Mouse (Mus musculus) urinary bladder, adult 18-20 months (tissue): ENCODE data around the gene Arhgef17.

Experiments used
- DNase-seq, 2 experiments: peaks; one replicate each; pipeline ENCODE4 v3.0.0; 2022; ENCODE audit warnings: low spot score in 2 of 2, mixed read lengths in 2 of 2

Gene Arhgef17

DNA sequence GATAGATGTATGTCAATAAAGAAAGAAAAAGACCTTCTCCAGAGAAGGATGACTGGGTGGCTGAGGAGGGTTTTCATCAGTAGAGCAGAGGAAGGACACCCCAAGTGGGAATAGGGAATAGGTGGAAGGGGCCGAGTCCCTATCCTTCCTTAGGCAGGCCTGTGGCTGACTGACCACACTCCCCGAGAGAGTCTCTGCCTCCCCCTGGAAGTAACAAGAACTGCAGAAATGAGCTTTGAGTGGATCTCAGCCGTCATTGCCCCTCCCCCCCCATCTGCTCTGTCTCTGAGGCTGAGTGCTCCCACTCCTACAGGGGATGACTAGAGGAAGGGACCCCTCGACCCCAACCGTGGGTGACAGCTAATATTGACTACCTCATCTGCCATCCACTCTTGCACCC is 9.3 kb upstream of the Arhgef17 start:
- no peak for DNase-seq

DNA sequence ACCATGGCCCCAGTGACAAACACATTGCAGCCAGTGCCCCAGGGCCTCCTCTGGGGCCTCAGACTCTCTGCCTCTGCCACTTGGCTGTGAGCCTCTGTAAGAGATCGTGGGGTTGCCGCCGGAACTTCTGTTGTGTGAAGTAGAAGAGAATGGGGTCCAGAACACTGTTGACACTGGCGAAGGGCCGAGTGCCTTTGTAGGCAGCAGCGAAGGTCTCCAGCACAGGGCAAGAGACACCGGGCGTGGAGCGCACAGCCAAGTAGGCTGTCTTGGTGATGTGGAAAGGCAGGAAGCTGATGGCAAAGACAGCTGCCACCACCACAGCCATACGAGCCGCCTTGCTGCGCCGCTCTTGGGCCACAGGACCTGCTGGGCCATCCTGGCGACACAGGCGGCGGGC is 6.2 kb upstream of the Arhgef17 start:
- no peak for DNase-seq

DNA sequence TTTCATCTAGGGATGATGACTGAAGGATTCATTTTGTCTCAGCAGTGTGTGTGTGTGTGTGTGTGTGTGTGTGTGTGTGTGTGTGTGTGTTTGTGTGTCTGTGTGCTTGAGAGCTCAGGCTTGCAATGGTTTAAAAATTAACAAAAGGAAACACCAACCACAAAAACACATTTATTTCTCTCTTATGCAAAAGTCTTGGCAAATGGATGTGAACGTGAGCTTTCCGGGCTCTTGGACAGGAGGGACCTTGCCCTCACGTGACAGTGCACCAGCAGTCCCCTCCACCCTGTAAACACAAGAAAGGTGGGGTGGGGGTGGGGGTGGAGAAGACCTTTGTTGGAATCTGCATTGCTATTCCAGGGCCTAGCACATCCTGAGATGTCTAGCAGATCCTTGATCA is 5.6 kb upstream of the Arhgef17 start:
- DNase-seq = no peak

- DNase-seq = no peak
Observed at GRCm38 (mm10) chr7:100933520-100933919, 1.6 kb upstream of the Arhgef17 start.

- DNase-seq = peak; percentile 75 to 76
Observed at GRCm38 (mm10) chr7:100932481-100933007, 637 bp upstream of the Arhgef17 start.

GRCm38 (mm10) chr7:100931316-100931925 is 486 bp downstream of the Arhgef17 start:
- DNase-seq = no peak

GRCm38 (mm10) chr7:100930619-100931315 is 1.1 kb downstream of the Arhgef17 start:
- peak; percentile 45 to 50 for DNase-seq

DNA sequence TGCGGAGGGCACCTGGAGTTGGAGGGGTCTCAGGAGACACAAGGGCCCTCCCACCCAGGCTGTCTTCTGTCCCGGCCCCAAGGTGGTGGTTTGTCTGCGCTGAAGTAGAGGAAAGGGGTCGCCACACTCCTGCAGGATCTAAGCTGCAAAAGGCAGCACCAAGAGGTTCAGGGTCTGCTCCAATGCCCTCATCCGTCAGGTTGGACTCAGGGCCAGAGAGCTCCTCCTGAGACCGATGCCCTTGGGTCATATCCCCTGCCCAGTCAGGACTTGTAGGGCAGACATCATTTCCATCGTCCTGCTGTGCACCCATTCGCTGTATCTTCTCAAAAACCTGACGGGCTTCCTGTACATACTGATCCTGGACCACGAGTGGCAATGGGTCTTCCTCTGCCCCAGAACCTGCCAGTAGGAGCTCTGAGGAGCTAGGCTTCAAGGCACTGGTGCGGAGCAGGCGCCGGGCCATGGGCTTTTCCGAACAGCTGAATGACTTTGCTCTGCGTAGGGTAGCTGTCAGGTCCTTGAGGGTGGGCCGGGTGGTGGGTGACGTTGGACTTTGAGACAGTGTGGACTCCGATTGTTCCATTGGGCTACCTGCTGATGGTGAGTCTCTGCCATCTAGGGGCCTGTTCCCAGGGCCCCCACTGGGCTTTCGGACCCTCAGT is 2.1 kb downstream of the Arhgef17 start:
- no peak for DNase-seq

DNA sequence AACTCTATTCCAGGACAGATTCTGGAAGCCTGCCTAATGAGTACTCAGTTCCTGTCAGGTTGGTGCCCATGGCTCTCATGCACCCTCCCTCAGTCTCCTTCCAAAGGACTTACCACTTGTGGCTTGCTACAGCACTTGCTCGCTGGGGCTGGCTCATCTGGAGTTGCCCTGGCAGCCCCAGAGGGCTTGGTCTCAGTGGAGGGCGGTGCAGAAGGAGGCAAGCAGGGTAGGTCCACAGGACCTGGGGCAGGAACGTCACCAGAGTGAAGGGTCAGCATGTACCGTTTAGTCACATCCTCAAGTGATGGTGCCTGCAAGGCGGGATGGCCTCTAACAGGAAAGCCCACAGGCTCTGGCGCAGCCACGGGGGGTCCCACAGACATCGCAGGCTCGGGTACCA is 3.5 kb downstream of the Arhgef17 start:
- DNase-seq = no peak

- no peak for DNase-seq
Observed at GRCm38 (mm10) chr7:100927287-100928000, 4.5 kb downstream of the Arhgef17 start.

DNA sequence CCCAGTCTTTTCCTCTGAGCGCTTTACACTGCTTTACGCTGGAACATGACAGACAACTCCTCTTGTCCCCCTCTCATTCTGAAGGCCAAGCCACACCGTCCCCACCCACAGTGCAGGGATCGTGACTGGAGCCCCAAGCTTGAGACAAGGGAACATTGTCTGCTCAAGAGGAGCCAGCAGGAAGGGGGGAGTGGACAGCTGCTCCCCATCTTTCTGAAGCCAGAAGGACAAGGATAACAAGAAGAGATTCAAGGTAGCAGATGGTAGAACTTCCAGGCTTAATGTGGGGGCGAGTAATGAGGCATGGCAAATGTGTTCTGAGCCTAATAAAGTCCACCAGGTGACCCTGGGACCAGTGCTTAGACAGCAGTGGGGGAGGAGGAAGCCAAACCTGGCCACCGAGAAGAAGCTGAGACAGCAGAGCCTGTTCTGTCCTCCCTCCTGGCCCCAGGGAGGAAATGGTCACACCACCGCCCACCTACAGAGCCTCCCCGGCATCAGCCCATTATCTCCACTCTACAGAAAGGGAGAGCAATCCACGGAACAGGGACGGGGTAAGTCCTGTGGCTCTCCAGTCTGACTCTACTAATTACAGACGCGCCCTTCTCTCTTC is 5.5 kb downstream of the Arhgef17 start:
- DNase-seq = no peak

DNA sequence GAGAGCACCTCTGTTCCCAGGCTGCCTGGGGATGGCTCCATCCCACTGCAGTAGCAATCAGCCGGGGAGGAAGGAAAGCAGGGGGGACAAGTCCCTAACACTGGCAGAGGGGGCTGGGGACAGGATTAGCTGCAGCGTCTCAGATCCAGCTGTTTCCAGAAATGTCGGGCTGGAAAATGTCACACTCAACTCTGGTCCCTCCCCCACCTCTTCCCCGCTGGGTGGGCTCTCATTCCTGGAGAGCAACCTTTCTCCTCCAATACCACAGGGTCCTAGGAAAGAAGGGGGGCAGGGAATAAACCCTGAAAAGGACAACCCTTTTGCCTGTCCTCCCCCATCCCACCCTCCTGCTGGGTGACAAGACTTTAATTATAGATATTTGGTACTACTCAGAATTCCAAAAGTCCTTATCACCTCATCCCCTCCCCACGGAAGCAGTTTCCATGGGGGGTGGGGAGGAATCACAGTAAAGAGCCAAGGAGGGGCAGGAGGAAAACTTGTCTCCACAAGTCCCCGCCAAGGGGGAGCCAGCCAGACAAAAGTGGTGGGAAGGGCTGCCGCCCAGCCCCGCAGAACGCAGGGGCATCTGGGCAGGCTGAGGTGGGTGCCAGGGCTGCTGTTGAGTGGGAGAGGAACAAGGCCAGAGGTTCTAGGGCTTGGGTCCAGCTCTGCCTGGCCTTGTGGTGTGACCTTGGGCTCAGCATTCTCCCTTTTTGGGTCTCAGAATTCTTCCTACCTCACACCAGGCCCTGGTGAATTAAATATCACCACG is 7.0 kb downstream of the Arhgef17 start:
- DNase-seq = no peak

GRCm38 (mm10) chr7:100924200-100924599 is 7.7 kb downstream of the Arhgef17 start:
- no peak for DNase-seq

DNA sequence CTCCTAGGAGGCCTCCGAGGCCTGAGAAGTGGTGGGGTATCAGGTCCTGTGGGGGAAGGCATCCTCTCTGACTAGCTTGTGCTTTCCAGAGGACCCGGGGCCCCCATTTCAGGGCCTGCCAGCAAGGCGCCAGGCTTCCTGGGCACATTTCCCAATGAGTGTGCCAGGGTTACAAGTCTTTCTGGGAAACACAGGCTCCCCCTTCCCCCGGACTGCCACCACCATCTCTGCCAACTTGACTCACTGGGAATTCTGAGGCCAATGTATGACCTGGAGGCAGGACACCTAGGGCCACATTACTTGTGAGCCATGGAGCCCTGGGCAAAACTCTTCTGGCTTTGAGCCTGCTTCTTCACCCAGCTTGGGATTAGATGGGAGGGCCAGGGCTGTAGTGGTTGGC is 9.0 kb downstream of the Arhgef17 start:
- no peak for DNase-seq

- no peak for DNase-seq
Observed at GRCm38 (mm10) chr7:100921289-100921688, 10.6 kb downstream of the Arhgef17 start.

DNA sequence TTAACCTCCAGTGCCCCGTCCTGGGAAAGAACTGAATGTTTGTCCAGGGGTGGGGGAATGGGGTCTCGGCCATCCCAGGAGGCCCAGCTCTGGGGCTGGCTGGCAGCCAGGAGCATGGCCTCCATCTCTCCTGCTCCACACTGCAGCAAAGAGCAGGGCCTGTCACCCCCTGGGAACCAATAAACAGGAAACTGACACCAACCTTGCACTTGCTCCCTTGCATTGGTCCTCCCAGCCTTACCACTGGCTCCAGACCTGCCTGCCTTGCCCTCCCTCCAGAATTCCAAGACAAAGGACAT is 12.1 kb downstream of the Arhgef17 start:
- no peak for DNase-seq

- DNase-seq = no peak
Observed at GRCm38 (mm10) chr7:100919006-100919808, 12.7 kb downstream of the Arhgef17 start.

DNA sequence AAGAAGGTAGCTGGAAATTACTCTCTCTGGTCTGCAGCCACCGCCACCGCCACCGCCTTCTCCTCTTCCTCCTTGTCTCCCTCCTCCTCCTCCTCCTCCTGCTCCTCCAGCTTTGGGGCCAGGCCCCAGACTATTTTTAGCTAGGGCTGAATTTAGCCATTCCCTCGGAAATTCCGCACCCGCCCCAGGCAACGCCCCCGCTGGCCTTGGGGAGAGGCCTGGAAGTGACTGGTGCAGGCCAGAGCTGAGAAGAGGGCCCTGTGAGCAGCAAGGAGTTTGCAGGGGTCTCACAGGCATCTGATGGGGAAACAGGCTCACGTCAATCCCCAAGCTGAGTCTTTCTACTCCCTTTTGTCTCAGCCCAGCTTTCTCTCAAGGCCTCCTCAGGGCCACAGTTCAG is 13.7 kb downstream of the Arhgef17 start:
- DNase-seq = peak in 1 of 2 experiments; percentile 59

DNA sequence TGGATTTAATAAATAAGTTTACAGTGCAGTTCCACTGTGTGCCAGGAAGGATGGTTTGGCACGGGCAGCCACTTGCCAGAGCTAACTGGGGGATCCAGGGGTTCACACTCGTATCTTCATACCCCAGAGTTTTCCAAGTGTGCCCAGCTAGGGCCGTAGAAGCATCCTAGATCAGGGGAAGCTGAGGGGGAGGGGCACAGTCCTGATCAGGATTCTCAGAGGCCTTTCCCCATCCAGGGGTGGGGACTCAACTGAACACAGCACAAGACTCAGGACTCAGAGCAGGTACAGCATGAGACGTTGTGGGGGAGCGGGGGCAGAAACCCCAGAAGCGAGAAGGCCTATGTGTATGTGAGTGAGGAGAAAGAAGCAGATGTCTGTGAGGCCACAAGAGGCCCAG is 14.2 kb downstream of the Arhgef17 start:
- DNase-seq = no peak

DNA sequence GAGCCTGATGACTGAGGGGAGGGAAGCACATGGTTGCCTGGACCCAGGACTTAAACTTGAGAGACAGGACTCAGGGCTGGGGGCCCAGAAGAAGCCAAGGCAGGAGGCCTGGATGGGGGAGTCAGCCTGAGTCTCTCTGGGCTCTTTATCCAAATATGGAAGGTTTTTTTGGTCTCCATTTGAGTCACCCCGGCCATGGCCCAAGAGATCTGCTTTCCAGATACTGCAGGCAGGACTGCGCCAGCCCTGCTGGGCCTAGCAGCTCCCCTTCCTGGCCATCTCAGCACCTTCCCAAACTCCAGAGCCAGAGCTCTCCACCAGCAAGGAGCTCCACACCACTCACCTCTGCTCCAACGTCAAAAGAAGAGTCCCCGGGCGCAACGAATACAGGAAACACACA is 15.4 kb downstream of the Arhgef17 start:
- DNase-seq = no peak
